Mouse (Mus musculus): Measurements from ENCODE around the gene Dennd6a. TPM values are rescaled to one million over a fixed set of nuclear protein-coding genes. Genes with fewer than 3 reads are reported as not detected.
"Not testable (repeated sequence)": the region's sequence is repeated elsewhere in the genome, so short reads cannot be mapped to it uniquely, and the experiment has no call there.

Dennd6a gene
- polyA plus RNA-seq (2016; fragmentation: Nextera tagmentation; extraction: Ambion mirVana), result 28.9 and 30.3 TPM in 2 replicates

DNA sequence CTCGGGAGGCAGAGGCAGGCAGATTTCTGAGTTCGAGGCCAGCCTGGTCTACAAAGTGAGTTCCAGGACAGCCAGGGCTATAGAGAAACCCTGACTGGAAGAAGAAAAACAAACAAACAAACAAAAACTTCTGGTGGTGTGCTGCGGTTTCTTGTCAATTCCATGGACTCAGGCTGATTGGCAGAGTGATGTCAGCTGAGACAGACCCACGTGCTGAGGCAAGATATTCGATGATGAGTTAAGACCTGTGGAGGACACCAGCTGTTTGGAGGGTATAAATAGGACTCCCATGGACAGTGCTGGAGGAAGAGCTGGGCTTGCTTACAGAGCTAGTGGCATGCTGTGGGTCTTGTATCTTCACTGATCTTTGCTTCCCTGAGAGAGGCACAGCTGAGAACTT lies at the start of gene Dennd6a:
TSS of gene Dennd6a (plus strand) at position 301 of the 400 bp plus-strand sequence.
- not testable (repeated sequence) for H3K27me3 ChIP-seq (ENCODE audit: low read depth, poor library complexity, severe bottlenecking); DNase-seq (ENCODE audit: low spot score); H3K27ac ChIP-seq (replicated peaks); H3K4me3 ChIP-seq; H3K4me1 ChIP-seq; H3K36me3 ChIP-seq; H3K9me3 ChIP-seq (replicated peaks)
- 86% methylated on average over 5 of the region's 5 CpGs for WGBS

DNA sequence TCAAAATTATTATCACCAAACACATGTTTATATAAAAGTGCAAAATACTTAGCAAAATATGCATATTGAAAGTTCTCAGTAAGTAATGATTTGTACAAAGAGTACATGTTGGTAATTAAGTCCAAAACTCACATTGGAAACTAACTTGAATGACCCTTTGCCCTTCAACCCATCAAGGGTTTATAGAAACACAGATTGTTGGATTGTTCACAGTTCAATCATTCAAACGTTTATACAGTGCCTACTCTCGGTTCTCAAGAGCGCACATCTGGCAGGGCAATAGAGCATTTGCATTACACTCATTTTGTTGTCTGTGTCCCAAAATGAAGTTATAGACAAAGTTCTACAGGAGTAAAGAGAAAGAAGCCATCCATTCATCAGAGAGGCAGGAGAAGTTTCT lies 47.7 kb upstream of the Dennd6a start:
- DNase-seq (ENCODE audit: low spot score), result no peak
- no peak overlapping the region for H3K4me3 ChIP-seq
- H3K27me3 ChIP-seq (ENCODE audit: low read depth, poor library complexity, severe bottlenecking), result no peaks in the 10 kb centered on the region
- H3K9me3 ChIP-seq (replicated peaks), result no peaks in the 10 kb centered on the region
- peaks cover 16% of the 10 kb centered on the region for H3K4me1 ChIP-seq
- H3K27ac ChIP-seq (replicated peaks), result no peak overlapping the region
- H3K36me3 ChIP-seq, result peaks cover 32% of the 10 kb centered on the region
- 60% methylated on average over 3 of the region's 3 CpGs for WGBS

DNA sequence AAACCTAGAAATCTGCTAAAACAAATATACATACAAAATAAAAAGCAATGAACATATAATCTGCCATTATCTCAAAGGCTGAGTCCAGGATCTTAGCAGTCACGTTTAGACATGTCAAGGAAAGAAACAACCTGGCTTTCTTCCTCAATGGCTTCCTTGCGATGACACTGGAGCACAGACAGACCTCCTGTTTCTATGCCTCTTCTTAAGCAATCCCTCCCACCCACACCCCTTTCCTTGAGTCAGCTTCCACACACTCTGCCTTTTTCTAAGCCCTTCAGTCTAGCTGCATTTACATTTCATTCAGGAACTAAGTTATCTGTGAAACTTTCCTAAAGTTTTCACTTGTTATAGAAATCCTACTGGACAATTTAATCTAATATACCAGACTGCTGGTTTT lies 45.4 kb upstream of the Dennd6a start:
- peaks cover 36% of the 10 kb centered on the region for H3K36me3 ChIP-seq
- no peak overlapping the region for H3K27ac ChIP-seq (replicated peaks)
- no peak overlapping the region for H3K4me3 ChIP-seq
- H3K4me1 ChIP-seq, result peaks cover 37% of the 10 kb centered on the region
- H3K27me3 ChIP-seq (ENCODE audit: low read depth, poor library complexity, severe bottlenecking), result no peaks in the 10 kb centered on the region
- DNase-seq (ENCODE audit: low spot score), result no peak
- WGBS, result 85% methylated on average over 2 of the region's 2 CpGs
- no peaks in the 10 kb centered on the region for H3K9me3 ChIP-seq (replicated peaks)

DNA sequence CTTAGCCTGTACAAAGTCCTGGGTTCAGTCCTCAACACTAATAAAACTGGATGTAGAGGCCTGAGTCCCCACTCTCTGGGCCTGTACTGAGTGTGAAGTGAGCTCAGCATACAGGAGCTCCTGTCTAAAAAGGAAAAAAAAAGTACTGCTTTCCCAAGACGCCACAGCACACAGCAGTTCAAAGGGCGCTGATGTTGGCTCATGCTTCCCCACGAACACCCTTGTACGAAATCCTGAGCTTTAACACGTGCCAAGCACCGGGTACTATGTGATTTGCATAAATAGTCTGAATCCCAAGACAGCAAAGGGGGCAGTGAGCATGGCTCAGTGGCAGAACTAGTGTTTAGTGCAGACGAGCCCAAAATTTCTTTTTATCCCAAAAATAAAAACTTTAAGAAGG lies 43.3 kb upstream of the Dennd6a start:
- no peaks in the 10 kb centered on the region for H3K27me3 ChIP-seq (ENCODE audit: low read depth, poor library complexity, severe bottlenecking)
- WGBS, result 87% methylated on average over 7 of the region's 7 CpGs
- no peaks in the 10 kb centered on the region for H3K9me3 ChIP-seq (replicated peaks)
- H3K4me1 ChIP-seq, result peaks cover 47% of the 10 kb centered on the region
- peaks cover 28% of the 10 kb centered on the region for H3K36me3 ChIP-seq
- DNase-seq (ENCODE audit: low spot score), result no peak
- H3K27ac ChIP-seq (replicated peaks), result no peak overlapping the region
- no peak overlapping the region for H3K4me3 ChIP-seq

DNA sequence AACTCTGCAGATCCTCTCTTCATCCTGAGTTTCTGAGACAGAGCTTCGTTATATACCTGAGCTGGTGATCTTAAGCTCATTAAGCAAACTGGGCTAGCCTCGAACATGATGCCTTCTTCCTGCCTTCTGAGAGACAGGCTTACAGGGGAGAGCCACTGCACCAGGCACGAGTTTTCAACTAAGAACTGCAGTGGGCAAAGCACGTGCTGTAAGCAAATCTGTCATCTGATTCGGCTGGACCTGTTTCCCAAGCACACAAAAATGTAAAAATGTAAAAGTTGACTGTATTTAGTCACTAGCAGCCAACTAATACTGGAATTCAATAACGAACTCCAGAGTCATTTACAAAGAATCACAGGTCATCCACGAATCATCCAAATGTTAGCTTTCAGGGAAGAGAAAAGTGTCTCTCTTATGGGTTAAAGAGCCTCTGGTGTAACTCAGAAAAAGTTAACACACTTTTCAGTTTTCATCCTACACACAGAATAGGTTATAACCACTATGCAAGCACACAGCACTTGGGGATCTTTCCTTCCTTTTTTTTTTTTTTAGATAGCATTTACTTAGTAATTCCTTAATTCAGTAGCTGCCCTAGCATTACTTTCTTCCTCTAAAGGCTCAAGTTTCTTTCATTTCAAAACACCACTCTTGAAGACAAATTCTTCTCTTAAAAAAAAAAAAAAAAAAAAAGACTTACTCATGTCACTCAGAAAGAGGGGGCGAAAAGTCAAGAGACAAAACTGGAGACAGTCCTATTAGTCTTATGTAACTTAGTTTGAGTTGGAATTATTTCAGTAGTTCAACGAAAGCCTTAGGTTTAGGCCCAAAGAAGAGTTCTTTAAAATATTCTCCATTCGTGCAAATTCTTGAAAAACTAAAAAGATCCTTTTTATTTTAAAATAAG lies 42.0 kb upstream of the Dennd6a start:
- Histone ChIP-seq H3K36me3 (peaks cover 28% of the 10 kb centered on the region), H3K4me3 (peak overlapping the region; percentile 14; the same call in 1 of the 2 replicates)
- 88% methylated on average over 10 of the region's 10 CpGs for WGBS

DNA sequence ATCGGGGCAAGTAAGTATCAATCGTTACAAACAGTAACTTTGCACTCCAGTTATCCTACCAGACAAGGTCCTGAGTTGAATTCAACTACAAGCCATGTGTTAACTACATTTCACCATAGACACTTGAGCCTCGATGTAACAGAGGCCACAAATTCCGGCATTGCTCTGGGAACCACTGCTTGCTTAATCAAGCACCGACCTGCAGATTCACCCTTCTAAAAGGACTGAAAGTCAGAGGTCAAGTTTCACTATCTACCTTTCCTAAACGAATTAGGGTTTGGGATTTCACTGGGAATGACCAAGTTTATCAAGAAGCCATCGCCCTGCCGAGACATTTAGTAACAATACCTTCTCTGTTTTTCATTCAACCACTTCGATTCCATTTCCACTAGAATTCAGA lies 40.9 kb upstream of the Dennd6a start:
- peak overlapping the region; percentile 99 for H3K4me3 ChIP-seq
- H3K36me3 ChIP-seq, result peaks cover 25% of the 10 kb centered on the region
- 76% methylated on average over 9 of the region's 9 CpGs for WGBS
- no peak overlapping the region for H3K27ac ChIP-seq (replicated peaks)
- peaks cover 37% of the 10 kb centered on the region for H3K4me1 ChIP-seq
- H3K9me3 ChIP-seq (replicated peaks), result no peaks in the 10 kb centered on the region
- H3K27me3 ChIP-seq (ENCODE audit: low read depth, poor library complexity, severe bottlenecking), result no peaks in the 10 kb centered on the region
- DNase-seq (ENCODE audit: low spot score), result no peak

More for the DNA sequence above, 42.0 kb upstream of the Dennd6a start:
- Histone ChIP-seq H3K9me3 (replicated peaks) (no peaks in the 10 kb centered on the region), H3K27me3 (ENCODE audit: low read depth, poor library complexity, severe bottlenecking) (no peaks in the 10 kb centered on the region), H3K4me1 (peaks cover 39% of the 10 kb centered on the region), H3K27ac (replicated peaks) (no peak overlapping the region)
- no peak for DNase-seq (ENCODE audit: low spot score)

DNA sequence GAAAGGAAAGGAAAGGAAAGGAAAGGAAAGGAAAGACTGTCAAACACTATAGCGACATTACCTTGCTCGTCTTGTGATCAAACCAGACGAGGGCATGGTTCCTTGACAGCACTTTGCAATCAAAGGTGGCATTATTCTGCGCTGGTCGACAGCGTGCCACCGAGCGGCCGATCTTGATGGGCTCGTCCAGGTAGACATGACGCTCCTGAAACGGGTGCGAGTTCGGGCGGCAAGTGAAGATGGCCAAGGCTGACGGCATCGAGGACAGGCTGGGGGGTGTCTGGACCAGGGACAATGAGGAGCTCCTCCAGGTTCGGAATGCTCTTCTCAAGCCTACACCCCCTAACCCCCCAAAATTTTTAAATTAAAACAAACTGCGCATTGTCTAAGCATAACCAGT lies 40.4 kb upstream of the Dennd6a start:
- 30% methylated on average over 19 of the region's 19 CpGs for WGBS
- Histone ChIP-seq H3K4me1 (peaks cover 37% of the 10 kb centered on the region), H3K9me3 (replicated peaks) (no peaks in the 10 kb centered on the region), H3K27ac (replicated peaks) (peak overlapping the region; percentile 94; the same call in 1 of the 2 replicates), H3K4me3 (peak overlapping the region; percentile 99), H3K27me3 (ENCODE audit: low read depth, poor library complexity, severe bottlenecking) (no peaks in the 10 kb centered on the region), H3K36me3 (peaks cover 25% of the 10 kb centered on the region)
- DNase-seq (ENCODE audit: low spot score), result peak; percentile 14

DNA sequence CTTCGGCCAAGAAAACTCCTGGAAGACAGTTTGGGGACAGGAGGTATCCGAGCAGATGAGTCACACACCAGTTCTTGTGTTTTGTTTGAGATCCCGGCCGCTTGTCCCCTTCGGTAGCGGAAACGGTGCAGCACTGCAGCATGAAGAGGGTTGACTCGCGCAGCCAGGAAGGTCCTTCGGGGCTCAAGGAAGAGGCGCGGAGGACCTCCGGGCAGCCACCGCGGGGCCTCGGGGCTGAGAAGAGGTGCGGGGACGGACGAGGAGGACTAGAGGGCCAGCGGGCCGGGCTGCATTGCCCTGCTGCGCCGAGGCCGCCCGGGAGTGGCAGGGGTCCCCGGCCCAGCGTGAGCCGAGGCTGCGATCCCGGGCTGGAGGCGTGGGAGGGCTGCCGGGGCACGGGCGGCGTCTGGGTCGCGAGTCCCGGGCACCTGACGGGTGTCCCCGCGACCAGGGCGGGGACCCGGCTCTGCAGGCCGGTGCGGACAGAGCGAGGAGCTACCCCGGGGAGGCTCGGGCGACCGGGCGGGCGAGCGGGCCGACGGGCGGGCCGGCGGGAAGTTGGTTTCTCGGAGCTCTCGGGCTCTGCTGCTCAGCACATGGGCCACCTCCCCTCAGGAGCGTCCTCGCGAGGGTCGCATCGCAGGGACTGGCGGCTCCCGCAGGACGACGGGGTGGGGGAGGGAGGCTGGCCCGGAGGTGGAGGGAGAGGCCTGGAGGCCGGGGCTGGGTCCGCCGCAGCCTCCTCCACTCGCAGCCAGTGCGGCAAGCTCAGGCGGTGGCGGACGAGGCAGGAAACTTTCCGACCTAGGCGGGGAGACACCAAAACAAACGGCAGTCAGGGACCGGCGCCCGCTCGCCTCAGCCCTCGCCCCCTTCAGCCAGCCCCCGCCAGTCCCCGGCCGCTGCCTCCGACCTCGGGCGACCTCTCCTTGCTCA lies 39.6 kb upstream of the Dennd6a start:
- Histone ChIP-seq H3K4me3 (peak overlapping the region; percentile 99), H3K36me3 (peaks cover 22% of the 10 kb centered on the region), H3K9me3 (replicated peaks) (no peaks in the 10 kb centered on the region), H3K27me3 (ENCODE audit: low read depth, poor library complexity, severe bottlenecking) (no peaks in the 10 kb centered on the region), H3K27ac (replicated peaks) (peak overlapping the region; percentile 94), H3K4me1 (peaks cover 37% of the 10 kb centered on the region)
- under 1% methylated on average over 91 of the region's 92 CpGs for WGBS
- DNase-seq (ENCODE audit: low spot score), result no peak

DNA sequence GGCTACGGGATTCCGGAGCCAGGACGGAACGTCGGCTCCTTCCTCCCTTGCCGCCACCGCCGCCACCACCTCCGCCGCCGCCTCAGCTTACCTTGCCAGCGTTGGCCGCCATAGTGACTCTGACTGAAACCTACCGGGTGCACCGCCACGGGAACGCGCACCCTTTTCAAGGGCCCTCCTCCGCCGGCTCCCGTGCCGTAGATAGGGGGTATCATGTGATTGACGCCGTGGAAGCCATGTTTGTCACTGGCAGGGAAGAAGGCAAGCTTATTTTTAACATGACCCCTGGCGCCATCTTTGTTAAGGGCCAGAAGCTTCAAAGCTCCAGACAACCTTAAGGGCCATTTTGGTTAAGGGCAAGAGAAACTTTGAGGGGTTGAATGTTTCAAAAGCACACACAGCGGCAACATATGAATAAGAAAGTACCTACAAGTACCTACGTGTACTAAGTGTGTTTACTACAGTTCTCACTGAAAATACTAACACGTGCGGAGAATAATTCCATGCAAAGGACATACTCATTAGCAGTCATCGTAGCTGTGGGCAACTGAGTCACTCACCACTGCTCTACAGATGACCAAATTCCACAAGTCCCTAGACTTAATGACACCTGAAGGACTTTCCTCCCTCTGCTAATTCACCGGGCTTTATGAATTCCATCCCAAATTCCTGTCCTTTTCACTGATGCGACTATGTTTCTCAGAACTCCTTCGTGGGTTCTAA lies 38.7 kb upstream of the Dennd6a start, which contains the start of gene Slmap:
TSS of gene Slmap (minus strand) at position 175 of the 723 bp plus-strand sequence.
- Histone ChIP-seq H3K27ac (replicated peaks) (peak within 1 kb of the TSS; percentile 94), H3K4me1 (peaks cover 37% of the 10 kb centered on the region), H3K36me3 (peaks cover 14% of the 10 kb centered on the region), H3K9me3 (replicated peaks) (no peaks in the 10 kb centered on the region), H3K27me3 (ENCODE audit: low read depth, poor library complexity, severe bottlenecking) (no peaks in the 10 kb centered on the region), H3K4me3 (peak within 1 kb of the TSS; percentile 99)
- WGBS, result 13% methylated on average over 33 of the region's 33 CpGs
- DNase-seq (ENCODE audit: low spot score), result peak; percentile 98

DNA sequence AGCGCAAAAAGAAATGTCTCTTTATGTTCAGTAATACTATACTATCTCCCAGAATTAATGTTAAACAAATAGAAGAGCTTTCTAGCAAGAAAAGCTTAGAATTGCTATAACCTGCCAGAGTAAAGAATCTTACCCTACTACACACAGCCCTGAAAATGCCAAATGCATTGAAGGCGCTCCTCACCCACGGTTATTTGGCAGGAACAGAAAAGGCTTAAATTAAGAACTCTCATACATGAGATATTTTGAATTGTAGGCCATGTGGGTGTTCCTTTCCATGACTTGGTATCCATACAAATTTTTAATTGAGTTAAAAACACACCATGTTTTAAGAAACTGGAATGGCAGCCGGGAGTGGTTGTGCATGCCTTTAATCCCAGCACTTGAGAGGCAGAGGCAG lies 34.4 kb upstream of the Dennd6a start:
- H3K4me3 ChIP-seq, result no peak overlapping the region
- H3K36me3 ChIP-seq, result no peaks in the 10 kb centered on the region
- no peaks in the 10 kb centered on the region for H3K27me3 ChIP-seq (ENCODE audit: low read depth, poor library complexity, severe bottlenecking)
- H3K4me1 ChIP-seq, result peaks cover 2% of the 10 kb centered on the region; the same call in 1 of the 2 replicates
- no peak for DNase-seq (ENCODE audit: low spot score)
- no peak overlapping the region for H3K27ac ChIP-seq (replicated peaks)
- 91% methylated on average over 4 of the region's 4 CpGs for WGBS
- H3K9me3 ChIP-seq (replicated peaks), result no peaks in the 10 kb centered on the region

DNA sequence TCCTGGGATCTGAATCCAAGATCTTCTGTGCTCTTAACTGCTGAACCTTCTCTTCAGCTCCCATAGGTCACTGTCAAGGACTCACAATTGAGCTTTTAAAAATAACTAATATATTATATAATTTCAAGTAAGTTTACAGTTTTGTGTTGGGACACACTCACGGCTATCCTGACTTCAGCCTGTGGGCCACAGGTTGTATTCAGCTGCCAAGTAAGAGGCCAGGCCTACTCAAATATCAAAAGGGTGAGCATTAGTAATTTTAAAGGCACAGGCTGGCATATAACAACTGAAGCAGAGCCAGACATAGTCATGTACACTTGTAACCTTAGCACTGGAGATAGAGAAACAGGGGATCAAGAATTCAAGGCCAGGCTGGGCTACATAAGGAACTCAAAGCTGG lies 33.1 kb upstream of the Dennd6a start:
- 81% methylated on average over 1 of the region's 1 CpGs for WGBS
- no peak overlapping the region for H3K4me3 ChIP-seq
- no peak for DNase-seq (ENCODE audit: low spot score)
- H3K36me3 ChIP-seq, result no peaks in the 10 kb centered on the region
- no peaks in the 10 kb centered on the region for H3K9me3 ChIP-seq (replicated peaks)
- no peak overlapping the region for H3K27ac ChIP-seq (replicated peaks)
- no peaks in the 10 kb centered on the region for H3K27me3 ChIP-seq (ENCODE audit: low read depth, poor library complexity, severe bottlenecking)
- no peaks in the 10 kb centered on the region for H3K4me1 ChIP-seq

DNA sequence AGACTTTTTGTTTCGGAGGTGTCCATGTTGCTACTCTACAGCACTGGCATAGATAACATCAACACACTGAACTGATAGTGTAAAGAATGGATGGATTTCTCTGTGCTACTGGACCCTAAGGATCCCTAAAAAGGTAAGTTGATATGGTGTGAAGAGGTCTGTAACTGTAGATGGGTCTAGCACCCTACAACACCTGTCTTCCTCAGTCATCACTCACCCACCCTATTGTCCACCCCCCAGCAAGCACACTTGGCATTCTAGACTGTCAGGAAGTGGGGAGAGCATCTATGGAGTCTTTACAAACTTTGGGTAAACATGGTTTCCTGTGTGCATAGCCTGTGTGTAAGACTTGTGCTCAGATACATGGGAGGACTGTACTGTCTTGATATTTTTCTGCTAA lies 31.5 kb upstream of the Dennd6a start:
- H3K4me1 ChIP-seq, result no peaks in the 10 kb centered on the region
- no peak overlapping the region for H3K27ac ChIP-seq (replicated peaks)
- no peaks in the 10 kb centered on the region for H3K9me3 ChIP-seq (replicated peaks)
- no peaks in the 10 kb centered on the region for H3K27me3 ChIP-seq (ENCODE audit: low read depth, poor library complexity, severe bottlenecking)
- 100% methylated on average over 1 of the region's 1 CpGs for WGBS
- no peak for DNase-seq (ENCODE audit: low spot score)
- H3K4me3 ChIP-seq, result no peak overlapping the region
- H3K36me3 ChIP-seq, result no peaks in the 10 kb centered on the region
